Mouse (Mus musculus) bone marrow macrophage, adult 2 months (primary cell): ENCODE measurements at regions not wholly inside any gene's neighbourhood (a gene's known extent, or its start where the extent isn't known, plus 50 kb on each side); places are given as distances from the start of the nearest gene placed in this dataset.

Experiments used
- H3K27ac ChIP-seq: 2 replicates; pipeline ENCODE4 v1.5.1; 2012; ENCODE audit warnings: low read depth, low read length; ENCODE audit not compliant: insufficient read depth
- H3K4me1 ChIP-seq: 2 replicates; pipeline ENCODE4 v1.6.1; 2012; ENCODE audit warnings: low read length; ENCODE audit not compliant: control insufficient read depth, insufficient read depth
- H3K4me3 ChIP-seq: 2 replicates; pipeline ENCODE4 v1.5.1; 2012; ENCODE audit warnings: mild to moderate bottlenecking, low read length, moderate library complexity; ENCODE audit not compliant: insufficient read depth
- CTCF ChIP-seq: IDR thresholded peaks from 2 replicates; pipeline ENCODE4 v1.5.1; 2012; ENCODE audit warnings: low read depth, mild to moderate bottlenecking, low read length, moderate library complexity
- POLR2A ChIP-seq: IDR thresholded peaks from 2 replicates; pipeline ENCODE4 v1.6.1; 2012; ENCODE audit warnings: mild to moderate bottlenecking, low read depth, low read length, borderline replicate concordance

GRCm38 (mm10) chr14:102372994-102373567 lies 609.4 kb downstream of the Kctd12 start:
- TF ChIP-seq CTCF (no peak), POLR2A (no peak)
- H3K4me1 ChIP-seq, result no peaks in the 10 kb centered on the region
- no peak overlapping the region for H3K27ac ChIP-seq
- no peak overlapping the region for H3K4me3 ChIP-seq

- Histone ChIP-seq H3K4me3 (no peak overlapping the region), H3K4me1 (no peaks in the 10 kb centered on the region), H3K27ac (no peak overlapping the region)
- TF ChIP-seq CTCF (no peak), POLR2A (no peak)
Measured at GRCm38 (mm10) chr14:102361589-102361988, 620.8 kb downstream of the Kctd12 start.

- no peak overlapping the region for H3K27ac ChIP-seq
- TF ChIP-seq CTCF (no peak), POLR2A (no peak)
- H3K4me3 ChIP-seq, result no peak overlapping the region
- no peaks in the 10 kb centered on the region for H3K4me1 ChIP-seq
Measured at GRCm38 (mm10) chr14:102329409-102329808, 599.7 kb downstream of the Lmo7 start.

GRCm38 (mm10) chr14:102306332-102306731 lies 576.6 kb downstream of the Lmo7 start:
- H3K4me1 ChIP-seq, result no peaks in the 10 kb centered on the region
- no peak overlapping the region for H3K4me3 ChIP-seq
- TF ChIP-seq POLR2A, result no peak
- no peak for TF ChIP-seq CTCF
- H3K27ac ChIP-seq, result no peak overlapping the region

- Histone ChIP-seq H3K4me1 (no peaks in the 10 kb centered on the region), H3K4me3 (no peak overlapping the region), H3K27ac (no peak overlapping the region)
- no peak for TF ChIP-seq CTCF
- TF ChIP-seq POLR2A, result no peak
Measured at GRCm38 (mm10) chr14:102302826-102303225, 573.1 kb downstream of the Lmo7 start.

- no peak overlapping the region for H3K27ac ChIP-seq
- H3K4me1 ChIP-seq, result no peaks in the 10 kb centered on the region
- H3K4me3 ChIP-seq, result no peak overlapping the region
- no peak for TF ChIP-seq CTCF
- TF ChIP-seq POLR2A, result no peak
Measured at GRCm38 (mm10) chr14:102300251-102300650, 570.5 kb downstream of the Lmo7 start.

- Histone ChIP-seq H3K4me3 (no peak overlapping the region), H3K4me1 (no peaks in the 10 kb centered on the region), H3K27ac (no peak overlapping the region)
- TF ChIP-seq POLR2A, result no peak
- no peak for TF ChIP-seq CTCF
Measured at GRCm38 (mm10) chr14:102291361-102291760, 561.6 kb downstream of the Lmo7 start.

GRCm38 (mm10) chr14:102250076-102250475 lies 520.3 kb downstream of the Lmo7 start:
- H3K4me1 ChIP-seq, result no peaks in the 10 kb centered on the region
- TF ChIP-seq POLR2A, result no peak
- no peak for TF ChIP-seq CTCF
- H3K27ac ChIP-seq, result no peak overlapping the region
- H3K4me3 ChIP-seq, result no peak overlapping the region

GRCm38 (mm10) chr14:102248581-102248980 lies 518.8 kb downstream of the Lmo7 start:
- TF ChIP-seq CTCF, result no peak
- TF ChIP-seq POLR2A, result no peak
- no peak overlapping the region for H3K27ac ChIP-seq
- H3K4me1 ChIP-seq, result no peaks in the 10 kb centered on the region
- no peak overlapping the region for H3K4me3 ChIP-seq

- TF ChIP-seq POLR2A (no peak), CTCF (no peak)
- H3K4me3 ChIP-seq, result no peak overlapping the region
- H3K4me1 ChIP-seq, result no peaks in the 10 kb centered on the region
- no peak overlapping the region for H3K27ac ChIP-seq
Measured at GRCm38 (mm10) chr14:102248023-102248422, 518.3 kb downstream of the Lmo7 start.
